Mouse (Mus musculus) hindbrain, embryonic 16.5 days (tissue): ENCODE data around the gene Prkd2. TPM values are rescaled to one million over a fixed set of nuclear protein-coding genes. Genes with fewer than 3 reads are reported as not detected.

ENCODE experiments used
- ATAC-seq: fragments of 200-750 bp; cut with Nextera tagmentation; 2 replicates; pipeline ENCODE4 v1.8.0; 2017; ENCODE audit warnings: moderate TSS enrichment, moderate library complexity
- H3K27ac ChIP-seq: fragments of 300-500 bp; sonication (generic); 2 replicates; pipeline ENCODE4 v1.5.1; 2014; ENCODE audit warnings: low read depth, mild to moderate bottlenecking, control low read depth, low read length, moderate library complexity
- H3K27me3 ChIP-seq: fragments of 300-500 bp; sonication (generic); replicated peaks from 2 replicates; pipeline ENCODE4 v1.6.1; 2014; ENCODE audit warnings: low read length; ENCODE audit not compliant: control insufficient read depth, insufficient read depth
- H3K36me3 ChIP-seq: fragments of 300-500 bp; sonication (generic); 2 replicates; pipeline ENCODE4 v1.6.1; 2014; ENCODE audit warnings: mild to moderate bottlenecking, low read length, moderate library complexity, mixed read lengths; ENCODE audit not compliant: control insufficient read depth, insufficient read depth
- H3K4me1 ChIP-seq: fragments of 300-500 bp; sonication (generic); 2 replicates; pipeline ENCODE4 v1.6.1; 2014; ENCODE audit warnings: low read depth, low read length; ENCODE audit not compliant: control insufficient read depth, insufficient read depth
- H3K4me2 ChIP-seq: fragments of 300-500 bp; sonication (generic); 2 replicates; pipeline ENCODE4 v1.6.1; 2014; ENCODE audit warnings: mild to moderate bottlenecking, low read length, control low read depth, moderate library complexity
- H3K4me3 ChIP-seq: fragments of 300-500 bp; sonication (generic); 2 replicates; pipeline ENCODE4 v1.5.1; 2014; ENCODE audit warnings: mild to moderate bottlenecking, low read length, control low read depth, moderate library complexity
- H3K9ac ChIP-seq: fragments of 300-500 bp; sonication (generic); 2 replicates; pipeline ENCODE4 v1.6.1; 2014; ENCODE audit warnings: low read depth, mild to moderate bottlenecking, control low read depth, low read length, moderate library complexity
- H3K9me3 ChIP-seq: fragments of 300-500 bp; sonication (generic); 2 replicates; pipeline ENCODE4 v1.6.1; 2014; ENCODE audit warnings: mild to moderate bottlenecking, low read length, moderate library complexity; ENCODE audit not compliant: control insufficient read depth
- WGBS: fragments of 180-500 bp; shearing (Covaris S2); extraction: QIAGEN DNeasy Blood & Tissue Kit; methylation state at CpG from one replicate; pipeline ENCODE4 v1.1.7; 2014; 5-methylcytosine and 5-hydroxymethylcytosine counted together
- polyA plus RNA-seq: library from polyadenylated mRNA; unstranded; fragments of >200 nt; fragmentation: Nextera tagmentation; extraction: Ambion mirVana; gene quantifications from 2 replicates; pipeline ENCODE4 v1.2.1, GENCODE M21; 2015

Prkd2 gene
- polyA plus RNA-seq, 1 experiment from 2014 or later, result 5.2 TPM

GRCm38 (mm10) chr7:16891641-16892351 lies 49.1 kb downstream of the Prkd2 start, which contains the start of gene Gng8:
Gng8 (plus strand) TSS chr7:16891786.
- H3K4me2 ChIP-seq, result peak within 1 kb of the TSS; percentile 64
- H3K4me1 ChIP-seq, result peaks cover 21% of the 10 kb centered on the region
- H3K4me3 ChIP-seq, result peak within 1 kb of the TSS; percentile 26
- H3K27ac ChIP-seq, result peak within 1 kb of the TSS; percentile 6; the same call in 1 of the 2 replicates
- peak within 1 kb of the TSS; percentile 39 for H3K9ac ChIP-seq
- H3K27me3 ChIP-seq, result peaks cover 8% of the 10 kb centered on the region
- under 1% methylated on average over 30 of the region's 30 CpGs for WGBS
- peak; percentile 68 for ATAC-seq
- no peaks in the 10 kb centered on the region for H3K36me3 ChIP-seq
- H3K9me3 ChIP-seq, result no peaks in the 10 kb centered on the region

GRCm38 (mm10) chr7:16892352-16892730 lies 49.6 kb downstream of the Prkd2 start:
- H3K4me2 ChIP-seq, result peak overlapping the region; percentile 64
- H3K36me3 ChIP-seq, result no peaks in the 10 kb centered on the region
- H3K9ac ChIP-seq, result no peak overlapping the region
- no peaks in the 10 kb centered on the region for H3K9me3 ChIP-seq
- peaks cover 8% of the 10 kb centered on the region for H3K27me3 ChIP-seq
- H3K4me1 ChIP-seq, result peaks cover 21% of the 10 kb centered on the region
- no peak overlapping the region for H3K4me3 ChIP-seq
- WGBS, result 41% methylated on average over 9 of the region's 9 CpGs
- no peak overlapping the region for H3K27ac ChIP-seq
- peak; percentile 31; the same call in 1 of the 2 replicates for ATAC-seq

GRCm38 (mm10) chr7:16893612-16894011 lies 50.9 kb downstream of the Prkd2 start:
- Histone ChIP-seq H3K27ac (no peak overlapping the region), H3K4me2 (no peak overlapping the region)
- 6% methylated on average over 6 of the region's 6 CpGs for WGBS

GRCm38 (mm10) chr7:16894279-16894678 lies 51.6 kb downstream of the Prkd2 start:
- no peak for ATAC-seq
- Histone ChIP-seq H3K9me3 (no peaks in the 10 kb centered on the region), H3K27ac (no peak overlapping the region), H3K27me3 (peaks cover 8% of the 10 kb centered on the region), H3K4me1 (peaks cover 21% of the 10 kb centered on the region), H3K9ac (no peak overlapping the region), H3K4me3 (no peak overlapping the region), H3K4me2 (no peak overlapping the region; the same call in 1 of the 2 replicates), H3K36me3 (no peaks in the 10 kb centered on the region)
- 0% methylated on average over 4 of the region's 4 CpGs for WGBS

More at GRCm38 (mm10) chr7:16893612-16894011, 50.9 kb downstream of the Prkd2 start:
- H3K9me3 ChIP-seq, result no peaks in the 10 kb centered on the region
- H3K4me3 ChIP-seq, result no peak overlapping the region
- ATAC-seq, result no peak
- H3K27me3 ChIP-seq, result peaks cover 8% of the 10 kb centered on the region
- no peaks in the 10 kb centered on the region for H3K36me3 ChIP-seq
- no peak overlapping the region for H3K9ac ChIP-seq
- H3K4me1 ChIP-seq, result peaks cover 21% of the 10 kb centered on the region

GRCm38 (mm10) chr7:16895000-16895399 lies 52.3 kb downstream of the Prkd2 start:
- Histone ChIP-seq H3K9me3 (no peaks in the 10 kb centered on the region), H3K27ac (no peak overlapping the region), H3K4me1 (peaks cover 21% of the 10 kb centered on the region), H3K4me2 (peak overlapping the region; percentile 56), H3K9ac (peak overlapping the region; percentile 50; the same call in 1 of the 2 replicates), H3K36me3 (no peaks in the 10 kb centered on the region), H3K4me3 (peak overlapping the region; percentile 19), H3K27me3 (peaks cover 8% of the 10 kb centered on the region)
- ATAC-seq, result peak; percentile 38
- WGBS, result under 1% methylated on average over 24 of the region's 24 CpGs

- peak overlapping the region; percentile 50; the same call in 1 of the 2 replicates for H3K9ac ChIP-seq
- H3K4me2 ChIP-seq, result peak overlapping the region; percentile 56
- no peaks in the 10 kb centered on the region for H3K36me3 ChIP-seq
- no peak for ATAC-seq
- no peak overlapping the region; the same call in 1 of the 2 replicates for H3K4me3 ChIP-seq
- H3K27ac ChIP-seq, result no peak overlapping the region
- WGBS, result 29% methylated on average over 10 of the region's 10 CpGs
- H3K27me3 ChIP-seq, result peaks cover 7% of the 10 kb centered on the region
- H3K9me3 ChIP-seq, result no peaks in the 10 kb centered on the region
- H3K4me1 ChIP-seq, result peaks cover 21% of the 10 kb centered on the region
Measured at GRCm38 (mm10) chr7:16895511-16895910, 52.8 kb downstream of the Prkd2 start.

GRCm38 (mm10) chr7:16900526-16900925 lies 57.8 kb downstream of the Prkd2 start:
- no peak overlapping the region for H3K4me2 ChIP-seq
- no peak overlapping the region for H3K27ac ChIP-seq
- 29% methylated on average over 5 of the region's 5 CpGs for WGBS
- H3K9me3 ChIP-seq, result no peaks in the 10 kb centered on the region
- no peaks in the 10 kb centered on the region for H3K36me3 ChIP-seq
- no peaks in the 10 kb centered on the region; the same call in 1 of the 2 replicates for H3K4me1 ChIP-seq
- H3K4me3 ChIP-seq, result no peak overlapping the region
- no peak for ATAC-seq
- H3K9ac ChIP-seq, result no peak overlapping the region
- H3K27me3 ChIP-seq, result no peaks in the 10 kb centered on the region

- ATAC-seq, result no peak
- no peaks in the 10 kb centered on the region for H3K27me3 ChIP-seq
- no peak overlapping the region for H3K4me2 ChIP-seq
- H3K27ac ChIP-seq, result no peak overlapping the region
- H3K4me1 ChIP-seq, result no peaks in the 10 kb centered on the region; the same call in 1 of the 2 replicates
- no peak overlapping the region for H3K9ac ChIP-seq
- no peaks in the 10 kb centered on the region for H3K9me3 ChIP-seq
- 84% methylated on average over 2 of the region's 2 CpGs for WGBS
- H3K36me3 ChIP-seq, result no peaks in the 10 kb centered on the region
- no peak overlapping the region for H3K4me3 ChIP-seq
Measured at GRCm38 (mm10) chr7:16903439-16903955, 60.8 kb downstream of the Prkd2 start.

- 48% methylated on average over 8 of the region's 10 CpGs for WGBS
- no peak overlapping the region for H3K4me3 ChIP-seq
- no peaks in the 10 kb centered on the region for H3K36me3 ChIP-seq
- no peak overlapping the region for H3K9ac ChIP-seq
- H3K27me3 ChIP-seq, result no peaks in the 10 kb centered on the region
- no peaks in the 10 kb centered on the region; the same call in 1 of the 2 replicates for H3K4me1 ChIP-seq
- H3K9me3 ChIP-seq, result no peaks in the 10 kb centered on the region
- ATAC-seq, result no peak
- no peak overlapping the region for H3K4me2 ChIP-seq
- H3K27ac ChIP-seq, result no peak overlapping the region
Measured at GRCm38 (mm10) chr7:16904120-16904675, 61.5 kb downstream of the Prkd2 start.
